Mouse (Mus musculus) right cerebral cortex, adult 2 months (tissue): ENCODE measurements at regions not wholly inside any gene's neighbourhood (a gene's known extent, or its start where the extent isn't known, plus 50 kb on each side); places are given as distances from the start of the nearest gene placed in this dataset.

Experiments used
- DNase-seq, 2 experiments: peaks; one replicate each; pipeline ENCODE4 v3.0.0; 2021 to 2022; ENCODE audit warnings: low spot score in 2 of 2

- no peak for DNase-seq
Observed at GRCm38 (mm10) chr19:14343890-14344289, 254.0 kb downstream of the Tle4 start.

DNA sequence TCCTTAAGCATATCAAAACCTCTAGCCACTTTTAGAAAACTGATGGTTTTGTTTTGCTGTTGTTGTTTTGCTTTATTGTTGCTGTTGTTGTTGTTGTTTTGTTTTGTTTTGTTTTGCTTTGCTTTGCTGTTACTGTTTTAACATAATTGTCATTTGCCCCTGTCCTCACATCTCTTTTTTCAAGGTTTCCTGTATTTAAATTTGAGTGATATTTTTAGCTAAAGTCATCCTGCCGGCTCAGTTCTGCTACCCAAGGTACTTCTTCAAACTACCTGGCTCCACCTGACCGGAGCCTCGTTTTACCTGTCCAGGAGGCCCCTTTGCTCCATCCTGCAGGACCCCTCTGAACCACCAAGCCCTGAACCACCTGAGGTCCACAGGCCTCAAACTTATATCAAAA lies 253.4 kb downstream of the Tle4 start:
- no peak for DNase-seq

- DNase-seq = no peak
Observed at GRCm38 (mm10) chr19:14347026-14347425, 250.8 kb downstream of the Tle4 start.

GRCm38 (mm10) chr19:14347429-14347828 lies 250.4 kb downstream of the Tle4 start:
- no peak for DNase-seq

- no peak for DNase-seq
Observed at GRCm38 (mm10) chr19:14349753-14350152, 248.1 kb downstream of the Tle4 start.

GRCm38 (mm10) chr19:14351728-14352340 lies 246.0 kb downstream of the Tle4 start:
- no peak for DNase-seq

DNA sequence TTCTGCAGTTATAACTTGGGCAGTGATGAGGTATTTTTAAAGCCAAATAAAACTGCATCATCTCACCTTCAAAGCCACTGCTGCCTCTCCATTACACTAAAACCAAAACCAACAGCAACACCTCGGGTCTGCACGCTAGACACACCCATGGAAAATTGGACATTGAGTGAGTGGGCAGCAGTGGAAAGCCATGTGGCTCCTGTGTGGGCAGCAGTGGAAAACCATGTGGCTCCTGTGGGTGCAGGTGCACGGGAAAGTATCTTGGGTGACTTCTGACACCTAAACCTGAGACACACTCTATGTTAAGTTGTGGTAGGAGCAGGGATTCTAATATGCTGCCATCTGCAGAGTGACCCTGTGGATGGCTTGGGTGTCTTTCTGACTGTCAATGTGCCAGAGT lies 245.3 kb downstream of the Tle4 start:
- no peak for DNase-seq

DNA sequence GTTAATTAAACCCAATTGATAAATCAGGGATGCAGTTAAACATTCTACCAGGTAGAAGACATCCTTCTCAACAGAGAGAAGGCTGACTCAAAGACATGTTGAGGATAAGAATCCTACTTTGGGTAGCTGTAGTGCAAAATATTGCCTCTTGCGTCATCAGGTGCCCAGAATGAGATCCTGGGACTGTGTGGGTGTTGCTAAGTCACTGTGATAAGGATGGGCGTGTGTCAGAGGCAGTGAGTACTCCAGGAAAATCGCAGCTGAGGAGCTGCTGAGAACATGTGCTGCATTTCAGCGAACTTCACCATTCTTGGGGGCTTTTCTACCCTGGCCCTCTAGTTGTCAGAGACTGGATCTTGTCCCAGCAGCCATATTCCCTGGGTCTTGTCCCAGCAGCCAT lies 244.7 kb downstream of the Tle4 start:
- DNase-seq = no peak

DNA sequence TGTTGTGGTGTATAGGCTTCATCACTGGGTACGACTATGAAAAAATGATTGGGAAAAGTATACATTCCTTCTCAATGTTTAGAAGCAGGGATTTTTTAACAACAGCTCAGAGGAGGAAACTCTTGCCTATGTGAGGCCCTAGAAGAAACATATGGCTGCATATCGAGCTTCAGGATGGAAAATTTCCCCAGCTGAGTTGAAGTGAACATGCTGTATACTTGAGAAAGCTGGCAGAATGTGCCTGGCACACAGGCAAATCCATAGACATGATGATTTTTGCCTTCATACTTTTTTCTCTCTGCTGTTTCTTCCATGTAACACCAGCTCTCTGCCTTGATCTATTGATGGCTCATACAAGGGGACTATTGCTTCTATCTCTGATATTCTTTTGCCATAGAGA lies 242.7 kb downstream of the Tle4 start:
- no peak for DNase-seq

- DNase-seq = no peak
Observed at GRCm38 (mm10) chr19:14355946-14356345, 241.9 kb downstream of the Tle4 start.

- no peak for DNase-seq
Observed at GRCm38 (mm10) chr19:14360611-14361010, 237.2 kb downstream of the Tle4 start.

DNA sequence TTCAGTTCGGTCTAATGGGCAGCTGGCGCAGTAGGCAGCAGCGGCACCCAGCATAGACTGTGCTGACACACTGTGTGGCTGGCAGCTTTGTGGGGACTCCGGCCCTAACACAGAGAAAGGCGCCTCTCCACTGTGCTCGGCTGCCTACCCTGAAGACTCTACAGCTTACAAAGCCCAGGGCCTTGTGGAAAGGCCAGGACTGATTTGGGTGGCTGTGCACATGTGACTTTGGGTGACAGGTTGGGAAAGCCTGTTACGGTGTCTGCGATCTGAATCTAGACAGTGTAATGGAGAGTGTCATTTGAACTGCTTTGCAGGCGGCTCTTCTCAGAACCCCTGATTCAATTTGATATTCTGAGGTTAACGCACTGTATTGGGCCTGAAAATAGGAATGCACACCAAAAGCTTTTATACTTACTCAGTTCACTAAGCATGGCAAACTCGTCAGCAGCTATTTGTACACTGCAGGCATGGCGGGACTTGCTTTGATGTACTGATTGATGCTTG lies 228.7 kb downstream of the Tle4 start:
- no peak for DNase-seq

- DNase-seq = no peak
Observed at GRCm38 (mm10) chr19:14371360-14371759, 226.5 kb downstream of the Tle4 start.

- no peak for DNase-seq
Observed at GRCm38 (mm10) chr19:14373996-14374395, 223.9 kb downstream of the Tle4 start.

- no peak for DNase-seq
Observed at GRCm38 (mm10) chr19:14380898-14381297, 217.0 kb downstream of the Tle4 start.

GRCm38 (mm10) chr19:14387796-14388195 lies 210.1 kb downstream of the Tle4 start:
- DNase-seq = no peak

- peak in 1 of 2 experiments; percentile 5 for DNase-seq
Observed at GRCm38 (mm10) chr19:14388539-14388938, 209.3 kb downstream of the Tle4 start.

DNA sequence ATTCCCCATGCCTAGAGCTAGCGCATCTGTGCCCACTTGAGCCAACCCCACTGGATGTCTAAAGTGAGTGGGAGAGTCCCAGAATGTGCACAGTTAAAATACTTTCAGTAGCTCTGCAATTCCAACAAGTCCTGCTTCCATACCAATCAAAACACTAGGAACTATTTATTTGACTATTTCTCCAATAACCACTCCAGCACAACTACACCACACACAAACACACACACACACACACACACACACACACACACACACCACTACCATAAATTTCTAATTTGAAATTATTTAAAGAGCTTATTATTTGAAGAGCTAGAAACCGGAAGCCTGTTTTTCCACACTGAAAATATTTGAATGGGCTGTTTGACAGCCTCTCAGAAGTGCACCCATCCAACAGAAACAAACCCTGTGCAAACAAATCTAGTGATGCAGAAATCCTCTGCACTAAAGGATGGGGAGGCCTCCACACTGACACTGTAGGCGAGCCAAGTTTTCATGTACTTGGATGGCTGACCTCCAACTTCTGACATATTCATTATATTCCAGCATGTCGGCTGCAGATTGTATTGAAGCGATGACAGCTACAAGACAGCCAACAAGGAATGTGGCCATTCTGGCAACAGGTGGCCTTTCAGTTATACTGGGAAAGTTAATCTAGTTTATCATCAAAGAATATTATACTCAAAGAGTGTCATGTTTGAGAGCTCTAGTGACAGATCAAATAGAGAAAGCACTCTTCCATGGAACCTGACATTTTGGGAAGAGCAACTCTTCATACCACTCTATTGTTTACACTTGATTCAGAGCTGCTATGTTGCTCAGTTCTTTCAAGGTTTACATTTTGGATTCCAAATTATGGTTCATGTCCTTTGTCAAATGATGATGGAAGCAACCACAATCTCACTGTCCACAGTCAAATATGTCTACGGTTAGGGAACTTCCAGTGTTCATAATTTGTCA lies 207.7 kb downstream of the Tle4 start:
- no peak for DNase-seq

DNA sequence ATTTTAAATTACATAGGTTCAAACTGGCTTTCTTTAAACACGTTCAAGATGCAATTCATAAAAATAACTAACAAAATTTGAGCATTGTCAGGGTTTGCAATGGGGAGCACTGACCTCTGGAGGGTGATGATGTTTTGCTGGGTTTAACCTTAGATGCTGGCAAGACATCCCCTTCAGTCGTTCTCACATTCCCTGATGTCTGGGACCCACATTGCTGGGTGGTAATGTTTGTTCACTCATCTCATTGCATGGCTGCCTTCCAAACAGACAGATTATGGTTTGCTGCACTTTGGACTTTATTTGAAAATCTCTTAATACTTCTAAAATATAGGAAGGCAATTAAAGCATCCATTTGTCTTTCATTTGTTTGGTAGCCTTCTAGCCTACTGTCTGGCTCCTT lies 206.9 kb downstream of the Tle4 start:
- DNase-seq = no peak
